Mouse (Mus musculus): ENCODE measurements around the gene Dip2b.

DNA sequence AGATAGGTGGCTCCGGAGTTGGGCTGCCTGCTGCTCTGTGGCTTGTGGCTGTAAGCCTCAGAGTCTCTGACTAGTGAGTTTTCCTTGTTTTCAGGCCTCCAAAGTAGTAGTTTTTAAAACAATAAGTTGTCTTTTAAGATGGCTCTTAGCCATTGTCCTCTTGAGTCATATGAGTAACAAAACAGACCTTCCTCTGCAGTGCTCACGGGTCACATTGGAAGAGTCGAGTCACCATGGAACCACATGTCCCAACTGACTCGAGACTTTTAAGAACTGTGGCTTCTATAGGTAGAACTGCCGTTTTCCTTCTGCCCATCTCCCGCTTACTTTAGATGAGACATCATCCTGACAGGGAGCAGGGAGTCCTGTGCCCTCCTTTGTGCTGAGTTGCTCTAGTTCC, 198.5 kb downstream of the Dip2b start:
- TF ChIP-seq E2F4 (IDR thresholded peaks at IDR 0.05; ENCODE audit: insufficient read depth) = no peak
- no peak for TF ChIP-seq POLR2A (IDR thresholded peaks at IDR 0.05; ENCODE audit: insufficient read length, low read depth)
- no peak for TF ChIP-seq MAX (IDR thresholded peaks at IDR 0.05; ENCODE audit: low read depth)
- no peak for TF ChIP-seq USF1 (IDR thresholded peaks at IDR 0.05; ENCODE audit: low read depth)
- no peak for TF ChIP-seq MYOD1 (IDR thresholded peaks at IDR 0.05; ENCODE audit: control insufficient read depth in 1 of 3, insufficient read length in 2 of 3, low read depth in 2 of 3)
- TF ChIP-seq MYOG (IDR thresholded peaks at IDR 0.05; ENCODE audit: control insufficient read depth in 1 of 3, insufficient read depth in 1 of 3, insufficient read length in 2 of 3, low read depth in 2 of 3) = no peak
- TF ChIP-seq TCF3 (IDR thresholded peaks at IDR 0.05; ENCODE audit: insufficient read length, low read depth) = no peak

All from myocyte (in vitro differentiated cells).